Mouse (Mus musculus) spleen, postnatal 14 days (tissue): Measurements from ENCODE around the gene Jph2.
"Not testable (repeated sequence)": the region's sequence is repeated elsewhere in the genome, so short reads cannot be mapped to it uniquely, and the experiment has no call there.

ENCODE experiments used
- DNase-seq, 2 experiments: peaks; one replicate each; pipeline ENCODE4 v3.0.0; 2021 to 2022; ENCODE audit warnings: low spot score in 2 of 2

Gene Jph2

DNA sequence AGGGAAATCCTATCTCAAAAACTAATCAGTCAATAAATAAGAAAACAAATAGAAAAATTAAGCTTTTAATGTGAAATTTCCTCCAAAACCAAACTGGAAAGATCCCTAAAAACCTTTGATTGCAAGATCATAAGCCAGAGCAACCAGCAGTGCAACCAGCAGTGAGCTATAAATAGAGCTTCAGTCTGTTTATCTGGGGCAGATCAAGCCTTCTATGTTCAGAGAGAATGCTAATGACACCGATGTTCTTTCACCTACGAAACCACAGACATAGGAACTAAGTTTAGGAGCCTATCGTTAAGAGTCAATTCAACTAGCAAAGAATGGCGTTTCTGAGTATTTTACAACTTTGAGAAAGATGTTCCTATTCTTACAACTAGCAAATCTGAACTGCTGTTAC, 14.0 kb upstream of the Jph2 start:
- DNase-seq = no peak

- DNase-seq = not testable (repeated sequence)
These were observed 13.6 kb upstream of the Jph2 start for GRCm38 (mm10) chr2:163411344-163411743.

DNA sequence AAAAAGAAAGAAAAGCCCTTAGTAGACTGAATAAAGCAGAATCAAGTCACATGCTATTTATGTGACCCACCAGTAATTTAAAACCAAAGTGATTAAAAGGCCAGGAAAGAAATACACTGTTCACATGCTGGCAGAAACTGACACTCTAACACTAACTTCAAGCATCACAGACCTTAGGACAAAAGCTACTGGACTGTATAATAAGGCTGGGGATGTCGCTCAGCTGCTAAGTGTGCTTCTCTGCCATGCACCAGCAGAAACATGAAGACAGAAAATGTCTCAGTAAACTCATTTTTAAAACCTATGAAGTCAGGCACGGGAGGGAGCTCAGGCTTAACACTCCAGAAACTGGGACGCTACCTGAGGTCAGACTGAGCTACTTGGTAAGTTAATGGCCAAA, 12.4 kb upstream of the Jph2 start:
- no peak for DNase-seq

- no peak for DNase-seq
These were observed 6.4 kb upstream of the Jph2 start for GRCm38 (mm10) chr2:163404037-163404815.

DNA sequence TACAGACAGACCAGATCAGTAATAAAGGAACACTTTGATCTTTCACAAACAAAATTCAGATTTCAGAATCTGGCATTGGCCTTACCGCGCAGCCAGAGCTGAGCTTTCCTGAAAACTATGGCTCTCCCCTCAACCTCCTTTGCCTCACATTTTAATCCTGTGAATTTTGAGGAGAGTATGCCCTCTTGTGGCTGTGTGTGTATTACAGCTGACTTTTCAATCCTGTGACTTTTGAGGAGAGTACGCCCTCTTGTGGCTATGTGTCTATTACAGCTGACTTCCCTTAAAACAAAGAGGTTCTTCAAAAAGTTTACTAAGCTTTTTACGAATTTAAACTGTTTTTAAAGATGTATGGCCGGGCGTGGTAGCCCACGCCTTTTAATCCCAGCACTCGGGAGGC, 3.4 kb upstream of the Jph2 start:
- peak; percentile 29 to 65 for DNase-seq

DNA sequence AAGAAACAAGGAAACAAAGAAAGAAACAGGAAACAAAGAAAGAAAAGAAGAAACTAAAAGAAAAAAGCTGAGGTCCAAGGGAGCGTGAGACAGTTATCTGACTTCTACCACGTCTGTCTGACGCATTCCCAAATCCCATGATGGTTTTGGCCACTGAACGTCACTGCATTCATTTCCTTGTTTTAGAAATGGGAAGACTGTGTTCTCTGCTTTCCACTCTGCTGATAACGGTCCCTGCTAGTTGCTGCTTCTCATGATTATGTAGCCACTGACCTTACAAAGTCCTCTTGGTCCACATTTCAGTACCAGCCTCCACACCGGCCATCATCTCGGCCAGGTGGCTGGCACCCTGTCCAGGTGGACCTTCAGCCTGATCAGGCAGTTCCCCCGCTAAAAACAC, 1.4 kb upstream of the Jph2 start:
- DNase-seq = no peak

GRCm38 (mm10) chr2:163398770-163399169, 977 bp upstream of the Jph2 start:
- DNase-seq = no peak

GRCm38 (mm10) chr2:163397071-163397470, 722 bp downstream of the Jph2 start:
- no peak for DNase-seq

- no peak for DNase-seq
These were observed 2.8 kb downstream of the Jph2 start for GRCm38 (mm10) chr2:163394977-163395376.

DNA sequence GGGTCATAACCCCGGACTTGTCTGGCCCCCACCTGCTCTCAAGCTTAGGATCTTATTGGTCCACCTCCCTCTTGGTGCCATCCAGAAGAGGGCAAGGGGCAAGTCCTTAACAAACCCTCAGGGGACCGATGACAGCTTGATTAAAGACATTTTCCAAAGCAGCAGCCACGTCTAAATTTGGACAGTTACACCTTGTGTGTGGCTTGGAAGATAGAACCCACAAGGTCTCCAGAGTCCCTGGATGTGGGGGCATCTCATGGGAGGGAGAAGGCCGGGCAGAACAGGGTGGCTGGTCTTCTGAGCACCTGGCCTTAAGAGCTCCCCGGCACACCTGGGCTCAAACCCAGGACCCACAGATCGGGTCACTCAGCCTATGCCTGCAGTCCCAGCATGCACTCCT, 3.8 kb downstream of the Jph2 start:
- no peak for DNase-seq

DNA sequence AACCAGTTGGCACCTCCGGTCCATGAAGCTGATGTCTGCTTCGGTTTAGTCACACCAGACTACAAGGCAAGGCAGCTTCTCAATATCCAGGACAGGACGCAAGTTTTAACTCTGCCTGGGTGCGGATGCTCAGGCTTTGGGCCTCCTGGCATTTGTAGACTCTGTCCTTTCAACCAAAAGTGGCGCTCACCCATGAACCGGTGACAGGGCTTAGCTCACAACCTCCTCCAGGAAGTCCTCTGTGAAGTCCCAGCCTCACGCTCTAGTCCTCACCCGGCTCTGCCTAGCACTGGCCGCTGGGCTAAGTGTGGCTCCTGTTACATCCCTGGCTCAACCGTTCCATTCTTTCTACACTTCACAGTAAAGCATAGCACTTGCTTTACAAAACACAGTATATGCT, 4.6 kb downstream of the Jph2 start:
- DNase-seq = no peak

DNA sequence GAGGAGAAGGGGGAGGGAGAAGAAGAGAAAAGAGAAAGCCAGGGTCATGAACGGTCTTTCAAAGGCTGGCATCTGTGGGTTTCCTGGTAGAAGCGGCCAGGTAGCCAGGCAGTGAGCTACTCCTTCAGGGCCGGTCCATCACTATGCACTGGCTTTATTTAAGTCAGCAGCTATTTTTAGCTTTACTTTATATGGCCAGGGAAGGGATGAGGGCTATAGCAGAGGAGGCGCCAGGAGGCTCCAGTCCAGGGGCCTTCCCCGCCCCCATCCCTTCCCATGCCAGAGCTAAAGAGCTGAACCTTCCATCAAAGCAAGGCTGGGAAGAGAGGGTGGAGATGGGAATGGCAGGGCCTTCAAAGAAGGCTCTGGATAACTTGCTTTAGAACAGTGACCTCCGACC, 5.4 kb downstream of the Jph2 start:
- no peak for DNase-seq

DNA sequence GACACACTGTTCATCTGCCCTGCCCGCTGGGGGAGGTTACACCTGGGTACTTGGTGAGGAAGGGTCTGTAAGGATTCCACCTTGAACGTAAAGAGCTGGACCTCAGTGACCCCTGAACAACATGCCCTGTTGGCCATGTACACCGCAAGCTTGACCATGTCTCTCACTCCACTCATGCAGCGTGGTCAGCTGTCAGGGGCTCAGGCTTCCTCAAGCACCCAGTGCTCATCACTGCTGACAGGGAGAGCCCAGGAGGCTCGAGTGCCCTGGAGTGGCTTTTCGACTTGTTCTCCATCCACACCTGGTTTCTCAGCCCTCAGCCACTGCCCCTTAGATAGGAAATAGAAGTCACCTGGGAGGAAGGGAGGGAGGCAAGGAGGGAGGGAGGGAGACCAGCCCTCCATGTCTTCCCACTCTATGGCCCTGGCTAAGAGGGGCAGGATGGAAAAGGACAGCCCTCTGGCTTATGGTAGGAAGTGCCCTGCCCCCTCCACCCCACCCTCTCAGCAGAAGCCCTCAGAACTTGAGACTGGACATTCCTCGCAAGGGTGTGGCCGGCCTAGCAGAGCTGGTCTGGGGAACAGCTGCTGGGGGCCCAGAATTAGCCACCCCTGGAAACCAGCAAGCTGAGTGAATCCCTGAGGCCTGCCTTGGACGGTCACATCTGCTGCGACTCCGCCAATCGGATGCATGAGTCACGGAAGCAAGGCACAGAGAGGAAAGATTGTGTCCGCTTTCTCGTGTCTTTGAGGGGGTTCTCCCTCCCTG, 11.2 kb downstream of the Jph2 start:
- no peak for DNase-seq

DNA sequence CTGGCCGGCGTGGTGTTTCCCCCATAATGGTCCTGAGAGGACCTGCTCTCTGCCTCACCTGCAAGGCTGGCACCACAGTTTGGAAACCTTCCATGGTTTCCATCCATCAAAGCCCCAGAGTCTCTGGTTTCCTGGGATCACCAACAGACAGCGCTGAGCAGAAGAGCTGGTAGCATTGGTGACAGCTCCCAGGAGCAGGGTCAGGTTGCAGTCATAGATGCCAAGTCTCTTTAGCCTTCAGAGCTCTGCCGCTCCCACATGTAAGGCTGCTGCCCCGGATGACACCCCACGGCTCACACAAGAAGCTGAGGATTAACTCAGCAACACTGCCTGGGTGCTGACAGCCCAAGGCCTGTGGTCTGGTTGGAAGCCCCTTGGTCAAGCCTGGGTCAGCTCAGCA, 12.7 kb downstream of the Jph2 start:
- DNase-seq = no peak

- DNase-seq = no peak
These were observed 16.5 kb downstream of the Jph2 start for GRCm38 (mm10) chr2:163381246-163381645.

GRCm38 (mm10) chr2:163379366-163379765, 18.4 kb downstream of the Jph2 start:
- no peak for DNase-seq

GRCm38 (mm10) chr2:163376082-163376481, 21.7 kb downstream of the Jph2 start:
- DNase-seq = no peak

DNA sequence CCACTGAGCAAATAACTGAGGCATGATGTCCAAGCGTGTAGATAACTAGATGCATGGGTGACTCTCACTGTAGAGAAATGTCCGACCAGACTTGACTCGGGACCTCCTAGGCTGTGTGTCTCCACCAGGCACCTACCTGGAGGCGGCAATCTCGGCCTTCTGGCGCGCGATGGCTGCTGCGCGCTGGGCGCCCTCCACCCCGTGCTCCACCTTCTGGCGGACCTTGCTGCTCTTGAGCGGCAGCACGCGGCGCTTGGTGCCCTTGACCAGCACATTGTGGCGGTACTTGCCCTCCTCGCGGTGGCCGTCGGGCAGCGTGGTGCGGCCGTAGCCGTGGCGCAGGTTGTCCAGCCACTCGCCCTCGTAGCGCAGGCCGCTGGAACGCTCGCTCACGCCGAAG, 22.3 kb downstream of the Jph2 start:
- DNase-seq = no peak

GRCm38 (mm10) chr2:163372627-163373026, 25.2 kb downstream of the Jph2 start:
- no peak for DNase-seq

GRCm38 (mm10) chr2:163370175-163370574, 27.6 kb downstream of the Jph2 start:
- no peak for DNase-seq

- no peak for DNase-seq
These were observed 32.8 kb downstream of the Jph2 start for GRCm38 (mm10) chr2:163364785-163365541.
